Mouse (Mus musculus): ENCODE measurements around the gene 4933417A18Rik. TPM values are rescaled to one million over a fixed set of nuclear protein-coding genes. Genes with fewer than 3 reads are reported as not detected.

The 4933417A18Rik gene
- not detected in 2 replicates for polyA plus RNA-seq (2015; fragmentation: Nextera tagmentation; extraction: Ambion mirVana)

DNA sequence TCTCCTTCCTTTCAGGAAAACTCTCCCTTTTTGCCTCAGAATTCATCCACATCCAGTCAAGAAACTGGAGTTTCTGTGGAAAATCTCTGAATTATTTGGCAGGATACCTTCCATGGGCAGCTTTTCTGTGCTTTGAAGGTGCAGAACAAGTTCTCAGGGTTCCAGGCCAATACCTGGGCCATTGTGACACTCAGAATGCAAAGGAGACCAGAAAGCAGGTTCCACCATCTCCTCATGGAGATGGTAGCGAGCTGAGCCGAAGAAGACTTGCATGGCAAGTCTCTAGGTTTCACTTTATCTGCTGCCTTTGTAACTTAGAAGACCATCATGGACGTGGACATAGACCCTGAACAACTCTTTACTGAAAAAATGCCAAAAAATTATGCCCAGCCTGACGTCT is at the start of gene 4933417A18Rik, which contains the start of gene Fam217a:
Gene 4933417A18Rik, plus strand, starts transcription at position 200 of the 400 bp plus-strand sequence.
Gene Fam217a, minus strand, starts transcription at position 101 of the 400 bp plus-strand sequence.

DNA sequence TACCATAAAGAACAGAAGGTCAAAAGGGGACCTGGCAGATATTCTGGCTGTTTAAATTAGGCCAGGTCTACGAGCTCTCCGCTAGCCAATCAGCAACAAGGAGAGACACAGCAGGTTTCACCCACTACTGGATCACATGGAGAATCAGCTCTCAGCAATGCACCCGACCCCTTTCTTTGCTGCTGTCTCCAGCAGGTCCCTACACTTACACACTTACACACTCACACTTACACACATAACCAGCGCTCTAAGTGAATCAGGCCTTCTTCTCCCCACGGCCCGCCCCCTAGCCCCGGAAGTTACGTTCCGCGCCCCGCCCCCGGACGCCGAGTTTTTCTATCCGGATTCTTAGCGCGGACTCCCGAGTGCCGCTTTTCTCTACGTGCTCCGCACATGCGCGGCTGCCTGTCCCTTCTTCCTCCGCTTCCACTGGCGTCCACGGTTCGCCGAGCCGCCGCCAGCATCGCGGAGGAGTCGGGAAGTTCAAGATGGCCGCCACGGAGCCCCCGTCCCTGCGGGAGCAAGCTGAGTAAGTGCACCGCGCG is 49.0 kb upstream of the 4933417A18Rik start, which contains the start of gene Prpf4b:
Gene Prpf4b, plus strand, starts transcription at position 137 of the 545 bp plus-strand sequence.

DNA sequence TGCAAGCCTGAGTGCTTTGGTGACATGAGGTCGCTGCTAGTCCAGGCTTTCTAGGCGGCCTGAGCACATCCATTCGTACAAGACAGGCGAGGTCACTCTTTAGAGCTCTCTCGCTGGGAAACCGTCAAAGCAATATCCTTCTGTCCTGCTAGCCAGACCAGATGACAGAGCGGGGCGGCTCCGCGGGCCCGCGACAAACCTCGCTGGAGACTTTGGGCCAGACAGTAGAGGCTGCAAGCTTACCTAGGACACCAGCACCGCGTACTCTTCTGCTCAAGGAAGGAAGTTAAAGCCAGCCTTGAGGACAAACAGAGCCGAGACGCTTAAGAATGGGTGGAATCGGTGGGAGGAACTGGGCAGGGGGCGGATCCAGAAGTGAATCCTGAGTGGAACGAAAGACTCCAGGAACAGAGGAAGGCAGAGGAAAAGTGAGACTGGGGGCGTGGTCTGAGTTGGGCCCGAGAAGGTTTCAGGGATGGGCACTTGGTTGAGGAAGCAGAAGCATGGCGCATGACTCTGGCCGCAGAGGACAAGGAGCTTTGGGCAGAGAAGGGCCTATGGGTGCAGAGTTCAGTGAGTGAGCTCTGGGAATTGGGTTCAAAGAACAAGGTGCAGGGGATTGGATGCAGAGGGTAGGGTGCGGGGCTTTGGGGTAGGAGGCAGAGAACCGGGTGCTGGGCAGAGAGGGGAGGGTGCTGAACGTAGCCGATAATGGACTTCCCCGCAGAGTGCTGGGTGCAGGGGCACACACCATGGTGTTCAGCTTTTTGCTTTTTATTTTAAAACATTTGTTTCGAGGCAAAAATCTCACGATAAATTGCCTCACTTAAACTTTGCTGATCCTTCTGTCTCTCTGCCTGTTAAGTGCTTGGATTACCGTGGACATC is 39.5 kb downstream of the 4933417A18Rik start, which contains the start of gene Eci3:
Gene Eci3, minus strand, starts transcription at position 300 of the 887 bp plus-strand sequence.

Other genes with a start within 250 kb of the 4933417A18Rik start
- gene Fam50b, start 189.6 kb upstream of the 4933417A18Rik start, polyA plus RNA-seq (2015; fragmentation: Nextera tagmentation; extraction: Ambion mirVana): not detected in 2 replicates
- gene Prpf4b, start 49.1 kb upstream of the 4933417A18Rik start, polyA plus RNA-seq (2015; fragmentation: Nextera tagmentation; extraction: Ambion mirVana): 32.1 and 32.3 TPM in 2 replicates
- gene Fam217a, start 99 bp upstream of the 4933417A18Rik start, polyA plus RNA-seq (2015; fragmentation: Nextera tagmentation; extraction: Ambion mirVana): 0.50 and 0.69 TPM in 2 replicates
- gene Eci3, start 39.4 kb downstream of the 4933417A18Rik start, polyA plus RNA-seq (2015; fragmentation: Nextera tagmentation; extraction: Ambion mirVana): 0.33 and 0.73 TPM in 2 replicates
- gene Eci2, start 102.7 kb downstream of the 4933417A18Rik start, polyA plus RNA-seq (2015; fragmentation: Nextera tagmentation; extraction: Ambion mirVana): 186 and 204 TPM in 2 replicates

All from skeletal muscle tissue, postnatal 0 days (tissue).